Mouse (Mus musculus): ENCODE measurements at regions not wholly inside any gene's neighbourhood (a gene's known extent, or its start where the extent isn't known, plus 50 kb on each side); places are given as distances from the start of the nearest gene placed in this dataset.
A peak's percentile ranks its signal among the peaks of the same experiment; 100 is the strongest.

GRCm38 (mm10) chr2:173843671-173844070, 106.4 kb downstream of the Vapb start:
- ATAC-seq (ENCODE audit: insufficient number of reproducible peaks, insufficient read depth, low FRiP score, low TSS enrichment, low read depth) = no peak

GRCm38 (mm10) chr2:173844524-173844923, 107.2 kb downstream of the Vapb start:
- WGBS = 62% methylated on average over 3 of the region's 3 CpGs
- Histone ChIP-seq H3K4me2 (no peak overlapping the region), H3K4me3 (no peak overlapping the region), H3K9ac (no peak overlapping the region), H3K9me3 (no peaks in the 10 kb centered on the region), H3K27me3 (no peaks in the 10 kb centered on the region), H3K27ac (peak overlapping the region; percentile 19; the same call in 1 of the 2 replicates), H3K36me3 (no peaks in the 10 kb centered on the region), H3K4me1 (peaks cover 11% of the 10 kb centered on the region; the same call in 1 of the 2 replicates)
- ATAC-seq (ENCODE audit: insufficient number of reproducible peaks, insufficient read depth, low FRiP score, low TSS enrichment, low read depth) = no peak

More at GRCm38 (mm10) chr2:173843671-173844070, 106.4 kb downstream of the Vapb start:
- 88% methylated on average over 2 of the region's 2 CpGs for WGBS
- no peak overlapping the region for H3K4me2 ChIP-seq
- no peak overlapping the region for H3K4me3 ChIP-seq
- H3K9ac ChIP-seq = no peak overlapping the region
- no peak overlapping the region for H3K27ac ChIP-seq
- no peaks in the 10 kb centered on the region for H3K36me3 ChIP-seq
- no peaks in the 10 kb centered on the region for H3K27me3 ChIP-seq
- H3K9me3 ChIP-seq = no peaks in the 10 kb centered on the region
- peaks cover 11% of the 10 kb centered on the region; the same call in 1 of the 2 replicates for H3K4me1 ChIP-seq

- Histone ChIP-seq H3K27me3 (no peaks in the 10 kb centered on the region), H3K36me3 (no peaks in the 10 kb centered on the region), H3K9me3 (no peaks in the 10 kb centered on the region), H3K4me2 (no peak overlapping the region), H3K9ac (no peak overlapping the region), H3K27ac (peak overlapping the region; percentile 19; the same call in 1 of the 2 replicates), H3K4me1 (peaks cover 11% of the 10 kb centered on the region; the same call in 1 of the 2 replicates), H3K4me3 (no peak overlapping the region)
- 0 out of 2 replicates have a peak, but pooled peaks have one; percentile 26 for ATAC-seq (ENCODE audit: insufficient number of reproducible peaks, insufficient read depth, low FRiP score, low TSS enrichment, low read depth)
- WGBS = 52% methylated on average over 14 of the region's 14 CpGs
These were observed 108.1 kb downstream of the Vapb start for GRCm38 (mm10) chr2:173845155-173846029.

GRCm38 (mm10) chr2:173851054-173851453, 113.7 kb downstream of the Vapb start:
- ATAC-seq (ENCODE audit: insufficient number of reproducible peaks, insufficient read depth, low FRiP score, low TSS enrichment, low read depth) = no peak
- no peaks in the 10 kb centered on the region for H3K27me3 ChIP-seq
- no peaks in the 10 kb centered on the region for H3K9me3 ChIP-seq
- no peak overlapping the region for H3K9ac ChIP-seq
- peaks cover 12% of the 10 kb centered on the region for H3K4me1 ChIP-seq
- no peak overlapping the region for H3K4me3 ChIP-seq
- H3K4me2 ChIP-seq = no peak overlapping the region
- H3K27ac ChIP-seq = no peak overlapping the region
- WGBS = 68% methylated on average over 4 of the region's 4 CpGs
- no peaks in the 10 kb centered on the region for H3K36me3 ChIP-seq

GRCm38 (mm10) chr2:173854172-173854723, 116.9 kb downstream of the Vapb start:
- no peak for ATAC-seq (ENCODE audit: insufficient number of reproducible peaks, insufficient read depth, low FRiP score, low TSS enrichment, low read depth)
- 65% methylated on average over 13 of the region's 13 CpGs for WGBS
- no peak overlapping the region for H3K4me2 ChIP-seq
- no peaks in the 10 kb centered on the region for H3K9me3 ChIP-seq
- no peak overlapping the region for H3K9ac ChIP-seq
- no peaks in the 10 kb centered on the region for H3K27me3 ChIP-seq
- H3K36me3 ChIP-seq = no peaks in the 10 kb centered on the region
- no peak overlapping the region for H3K4me3 ChIP-seq
- no peak overlapping the region for H3K27ac ChIP-seq
- peaks cover 12% of the 10 kb centered on the region for H3K4me1 ChIP-seq

- Histone ChIP-seq H3K4me2 (no peak overlapping the region), H3K4me3 (no peak overlapping the region), H3K9ac (no peak overlapping the region), H3K27ac (no peak overlapping the region), H3K36me3 (no peaks in the 10 kb centered on the region), H3K4me1 (peaks cover 12% of the 10 kb centered on the region), H3K9me3 (no peaks in the 10 kb centered on the region), H3K27me3 (no peaks in the 10 kb centered on the region)
- no peak for ATAC-seq (ENCODE audit: insufficient number of reproducible peaks, insufficient read depth, low FRiP score, low TSS enrichment, low read depth)
- WGBS = 50% methylated on average over 7 of the region's 7 CpGs
These were observed 117.5 kb downstream of the Vapb start for GRCm38 (mm10) chr2:173854846-173855245.

- H3K4me3 ChIP-seq = no peak overlapping the region
- H3K4me1 ChIP-seq = peaks cover 12% of the 10 kb centered on the region
- 32% methylated on average over 4 of the region's 4 CpGs for WGBS
- no peak overlapping the region for H3K4me2 ChIP-seq
- H3K27me3 ChIP-seq = no peaks in the 10 kb centered on the region
- no peak overlapping the region for H3K27ac ChIP-seq
- no peaks in the 10 kb centered on the region for H3K9me3 ChIP-seq
- H3K9ac ChIP-seq = no peak overlapping the region
- no peak for ATAC-seq (ENCODE audit: insufficient number of reproducible peaks, insufficient read depth, low FRiP score, low TSS enrichment, low read depth)
- no peaks in the 10 kb centered on the region for H3K36me3 ChIP-seq
These were observed 118.0 kb downstream of the Vapb start for GRCm38 (mm10) chr2:173855296-173855695.

- H3K36me3 ChIP-seq = no peaks in the 10 kb centered on the region
- no peaks in the 10 kb centered on the region for H3K27me3 ChIP-seq
- no peak overlapping the region for H3K9ac ChIP-seq
- H3K4me2 ChIP-seq = no peak overlapping the region
- no peak for ATAC-seq (ENCODE audit: insufficient number of reproducible peaks, insufficient read depth, low FRiP score, low TSS enrichment, low read depth)
- no peak overlapping the region for H3K4me3 ChIP-seq
- H3K9me3 ChIP-seq = no peaks in the 10 kb centered on the region
- no peak overlapping the region for H3K27ac ChIP-seq
- peaks cover 12% of the 10 kb centered on the region for H3K4me1 ChIP-seq
- 89% methylated on average over 6 of the region's 6 CpGs for WGBS
These were observed 119.7 kb downstream of the Vapb start for GRCm38 (mm10) chr2:173857006-173857405.

GRCm38 (mm10) chr2:173873048-173873447, 135.7 kb downstream of the Vapb start:
- Histone ChIP-seq H3K4me2 (no peak overlapping the region), H3K9ac (no peak overlapping the region), H3K36me3 (no peaks in the 10 kb centered on the region), H3K4me3 (no peak overlapping the region), H3K4me1 (no peaks in the 10 kb centered on the region), H3K27me3 (no peaks in the 10 kb centered on the region), H3K9me3 (no peaks in the 10 kb centered on the region), H3K27ac (no peak overlapping the region)
- ATAC-seq (ENCODE audit: insufficient number of reproducible peaks, insufficient read depth, low FRiP score, low TSS enrichment, low read depth) = no peak
- 77% methylated on average over 3 of the region's 3 CpGs for WGBS
